Mouse (Mus musculus): ENCODE data around the gene Prepl. TPM values are rescaled to one million over a fixed set of nuclear protein-coding genes. Genes with fewer than 3 reads are reported as not detected.

The Prepl gene
- 1 to 10 TPM; 8.2 to 9.8 TPM for total RNA-seq (2023)

GRCm38 (mm10) chr17:85090120-85091099, at the start of gene Prepl, which contains the start of gene Camkmt:
Gene Prepl, minus strand, starts transcription at chr17:85090241.
Gene Camkmt, plus strand, starts transcription at chr17:85090552.

DNA sequence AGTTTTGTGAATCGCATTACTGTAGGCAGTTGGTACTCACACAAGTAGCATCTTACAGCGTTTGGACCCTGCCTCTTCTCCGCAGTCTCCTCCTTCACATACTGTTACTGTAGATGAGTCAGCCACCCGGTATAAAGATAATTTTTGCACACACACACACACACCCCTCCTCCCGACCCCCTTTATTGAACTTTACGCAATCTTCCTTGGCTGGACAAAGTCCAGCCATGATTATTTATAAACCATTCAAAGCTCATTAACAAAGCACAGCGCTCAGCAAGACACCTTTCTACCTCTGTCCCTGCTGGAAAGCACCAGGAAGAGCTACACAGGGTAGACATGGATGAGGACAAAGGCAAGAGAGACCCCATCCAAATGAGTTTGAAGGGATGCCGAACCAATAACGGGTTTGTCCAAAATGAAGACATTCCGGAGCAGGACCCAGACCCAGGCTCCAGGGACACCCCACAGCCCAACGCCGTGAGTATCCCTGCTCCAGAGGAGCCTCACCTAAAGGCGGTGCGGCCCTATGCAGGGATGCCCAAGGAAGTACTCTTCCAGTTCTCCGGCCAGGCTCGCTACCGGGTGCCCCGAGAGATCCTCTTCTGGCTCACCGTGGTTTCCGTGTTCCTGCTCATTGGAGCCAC, 61.8 kb downstream of the Prepl start, which contains the start of gene Slc3a1:
Gene Slc3a1 (plus strand): TSS at position 284 of the 647 bp plus-strand sequence.

Other genes with a start within 250 kb of the Prepl start
- gene Ppm1b, start 133.5 kb downstream of the Prepl start, total RNA-seq (2023) = 10 to 100 TPM; 43.6 to 45.9 TPM
- gene Slc3a1, start 61.9 kb downstream of the Prepl start, total RNA-seq (2023) = under 1 TPM; 0.15 to 0.18 TPM
- gene Camkmt, start 311 bp upstream of the Prepl start, total RNA-seq (2023) = 1 to 10 TPM; 6.7 to 7.5 TPM